Mouse (Mus musculus) NIH3T3 (cell line): ENCODE data around the gene Rnf214.

Experiments used
- DNase-seq: peaks from one replicate; pipeline ENCODE4 v3.0.0-alpha.2; 2012; ENCODE audit warnings: low read depth

The Rnf214 gene

DNA sequence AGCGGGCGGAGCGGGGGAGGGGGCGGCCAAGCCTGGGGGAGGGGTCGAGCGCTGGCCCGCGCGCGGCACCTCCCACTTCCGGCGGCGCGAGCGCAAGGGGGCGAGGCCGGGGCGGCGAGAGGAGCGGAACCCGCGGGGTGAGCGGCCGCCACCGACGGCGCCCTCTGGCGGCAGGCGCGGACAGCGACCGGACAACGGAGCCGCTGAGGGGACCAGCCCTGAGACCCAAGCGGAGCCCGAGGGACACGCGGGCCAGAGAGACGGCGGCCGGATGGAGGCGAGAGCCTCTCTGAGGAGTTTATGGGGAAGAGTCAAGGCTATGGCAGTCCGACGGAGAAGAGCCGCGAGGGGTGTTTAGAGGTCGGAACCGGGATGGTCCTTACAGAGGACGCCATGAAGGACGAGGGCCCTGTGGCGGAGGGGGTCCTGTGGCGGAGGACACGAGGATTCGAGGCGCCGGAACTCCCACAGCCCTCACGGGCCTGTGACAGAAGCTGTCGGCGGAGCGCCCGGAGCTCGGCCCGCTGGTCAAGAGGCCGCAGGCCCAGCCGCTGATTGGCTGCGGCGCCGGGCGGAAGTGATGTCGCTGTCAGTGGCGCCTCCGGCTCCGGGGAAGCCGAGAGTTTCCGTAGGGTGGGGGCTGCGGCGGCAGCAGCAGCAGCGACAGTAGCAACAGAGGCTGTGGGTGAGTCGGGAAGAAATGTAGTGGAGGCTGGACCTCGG is at the start of gene Rnf214, which contains the start of gene Pcsk7:
Gene Rnf214, minus strand, starts transcription at position 557 of the 723 bp plus-strand sequence.
Gene Pcsk7, plus strand, starts transcription at position 143 of the 723 bp plus-strand sequence.
- peak; percentile 91 for DNase-seq

DNA sequence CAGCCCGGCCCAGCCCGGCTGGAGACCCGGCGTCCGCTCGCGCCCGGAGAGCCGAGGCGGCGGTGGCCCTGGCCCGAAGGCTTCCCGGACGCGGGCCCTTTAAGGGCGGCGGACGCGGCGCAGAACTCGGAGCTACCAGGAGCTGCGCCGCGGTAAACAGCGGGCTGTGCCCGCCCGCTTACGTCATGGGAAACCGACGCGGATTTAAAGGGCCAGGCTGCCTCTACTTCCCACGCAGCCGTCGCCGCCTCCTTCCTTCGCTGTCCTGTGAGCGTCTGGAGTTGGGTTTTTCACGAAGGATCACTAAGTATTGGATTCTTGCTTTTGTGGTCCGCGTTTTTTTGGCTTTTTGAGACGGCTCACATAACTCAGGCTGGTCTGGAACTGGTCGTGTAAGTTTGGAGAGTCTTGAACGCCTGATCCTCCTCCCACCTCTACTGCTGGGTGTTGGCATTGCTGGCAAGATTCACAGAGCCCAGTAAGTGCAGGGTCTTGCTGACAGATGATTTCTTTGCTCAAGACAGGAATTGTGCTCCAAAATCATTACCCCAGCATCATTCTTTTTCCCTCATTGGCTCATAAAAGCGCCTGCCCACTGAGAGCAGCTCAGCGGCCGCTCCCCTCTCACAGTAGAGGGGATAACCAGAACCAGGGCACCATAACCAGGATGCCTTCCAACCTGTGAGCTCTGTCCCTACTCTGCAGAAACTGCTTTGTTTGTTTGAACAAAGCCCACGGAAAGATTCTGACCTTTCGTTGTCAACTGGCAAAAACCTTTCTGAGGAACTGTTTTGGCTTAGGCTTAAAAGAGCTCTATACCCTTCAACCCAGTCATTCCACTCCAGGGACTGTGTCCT is 48.6 kb upstream of the Rnf214 start, which contains the start of gene Sidt2:
Gene Sidt2, minus strand, starts transcription at position 152 of the 857 bp plus-strand sequence.
- DNase-seq = peak; percentile 93

DNA sequence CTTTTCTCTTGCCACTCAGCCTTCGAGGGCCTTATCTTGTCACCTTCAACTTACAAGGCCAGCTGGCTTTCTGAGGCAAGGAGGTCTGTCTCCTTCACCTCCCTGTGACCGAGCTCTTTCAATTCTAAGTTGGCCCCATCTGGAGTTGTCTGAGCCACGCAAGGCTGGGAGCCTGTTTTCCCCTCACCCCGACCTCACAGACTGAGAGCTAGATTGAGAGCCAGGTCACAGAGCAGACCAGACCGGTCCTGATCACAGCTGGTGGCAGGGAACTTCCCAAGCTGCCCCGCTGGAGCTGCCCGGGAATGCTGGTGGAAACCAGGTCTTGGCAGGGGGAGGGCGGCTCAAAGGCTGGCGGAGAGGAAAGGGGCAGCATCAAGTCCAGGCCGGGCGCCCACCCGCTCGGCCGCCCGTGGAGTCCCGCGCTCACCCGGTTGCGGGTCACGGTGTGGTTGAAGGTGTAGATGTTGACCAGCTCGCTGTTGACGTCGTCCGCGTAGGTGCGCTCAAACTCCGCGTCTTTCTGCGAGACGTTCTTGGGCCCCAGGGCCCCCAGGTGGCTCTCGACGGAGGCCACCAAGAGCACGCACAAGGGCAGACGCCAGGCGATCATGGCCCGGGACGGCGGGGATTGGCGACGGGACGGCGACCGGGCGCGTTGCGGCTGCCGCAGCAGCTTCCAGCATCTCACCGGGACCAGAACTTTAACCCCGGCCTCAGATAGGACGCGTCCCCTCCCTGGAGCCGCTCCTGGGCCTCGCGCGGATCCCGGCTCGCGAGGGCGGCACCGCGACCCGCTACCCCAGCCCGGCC is 47.8 kb upstream of the Rnf214 start:
- DNase-seq = peak; percentile 49

DNA sequence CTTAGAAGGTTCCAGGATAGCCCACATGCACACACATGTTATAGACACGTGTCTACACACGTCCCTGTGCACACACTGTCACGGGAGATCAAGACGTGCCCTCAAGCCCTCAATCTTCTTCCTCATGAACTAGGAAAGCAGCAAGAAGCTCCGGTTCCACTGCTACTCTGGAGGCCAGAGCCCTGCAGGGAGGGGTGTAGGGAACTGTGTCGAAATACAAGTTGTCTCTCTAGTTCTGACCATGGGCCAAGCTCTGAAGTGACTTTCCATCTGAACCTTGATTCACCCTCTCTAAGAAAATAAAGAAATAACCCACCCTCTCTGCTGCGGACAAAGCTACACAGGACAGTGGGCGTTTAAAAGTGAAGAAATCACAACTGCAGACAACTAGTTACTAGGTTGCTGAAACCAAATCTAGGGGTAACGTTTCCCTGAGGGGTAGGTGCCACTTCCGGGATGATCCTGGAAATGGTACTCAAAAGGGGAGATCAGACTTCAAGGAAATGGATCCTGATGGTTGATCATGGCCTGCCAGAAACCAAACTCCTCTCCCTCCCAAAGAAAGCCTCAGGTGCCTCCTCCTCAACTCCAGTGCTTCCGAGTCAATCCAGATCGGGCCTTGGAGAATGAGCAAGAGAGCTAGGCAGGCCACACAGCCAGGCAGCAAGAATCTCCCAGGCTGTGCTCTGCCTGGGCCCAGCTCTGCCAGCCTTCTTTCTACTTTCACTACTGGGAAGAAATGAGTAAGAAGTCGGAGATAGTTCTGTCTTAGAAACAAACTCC is 47.0 kb upstream of the Rnf214 start:
- DNase-seq = peak; percentile 48

DNA sequence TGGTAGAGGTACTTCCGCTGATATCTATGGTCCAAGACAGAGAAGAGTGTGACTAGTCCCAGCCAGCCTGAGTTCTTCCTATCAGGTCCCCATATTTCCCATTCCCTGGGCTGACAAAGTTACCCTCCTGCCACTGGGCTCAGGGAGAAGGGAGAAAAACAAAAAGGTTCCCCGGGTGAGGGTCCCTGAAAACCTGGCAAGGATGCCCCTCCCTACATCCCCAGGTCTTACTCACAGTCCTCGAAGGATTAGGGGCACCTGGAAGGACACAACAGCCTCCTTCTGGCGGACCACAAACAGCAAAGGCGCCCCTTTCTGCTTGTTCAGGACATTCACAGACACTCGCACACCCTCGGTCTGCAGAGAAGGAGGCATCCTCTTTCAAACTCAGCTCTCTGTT is 46.2 kb upstream of the Rnf214 start:
- no peak for DNase-seq

DNA sequence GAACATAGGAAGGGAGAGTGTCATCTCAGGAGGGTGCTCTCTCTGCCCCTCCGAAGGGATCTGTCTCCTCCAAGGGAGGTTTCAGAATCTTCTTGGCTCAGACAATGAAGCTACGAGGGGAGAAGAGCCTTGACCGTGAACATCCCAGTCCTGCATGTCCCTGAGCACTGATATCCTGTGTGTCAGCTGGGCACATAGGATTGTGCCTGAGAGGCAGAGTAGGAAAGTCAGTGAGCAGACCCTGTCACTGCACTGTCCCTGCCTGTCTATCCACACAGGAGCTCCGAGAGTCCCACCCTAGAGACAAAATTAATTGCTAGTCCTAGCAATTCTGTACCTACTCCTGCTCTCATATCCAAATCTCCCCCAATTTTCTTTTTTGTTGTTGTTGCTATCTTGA is 45.3 kb upstream of the Rnf214 start:
- no peak for DNase-seq

DNA sequence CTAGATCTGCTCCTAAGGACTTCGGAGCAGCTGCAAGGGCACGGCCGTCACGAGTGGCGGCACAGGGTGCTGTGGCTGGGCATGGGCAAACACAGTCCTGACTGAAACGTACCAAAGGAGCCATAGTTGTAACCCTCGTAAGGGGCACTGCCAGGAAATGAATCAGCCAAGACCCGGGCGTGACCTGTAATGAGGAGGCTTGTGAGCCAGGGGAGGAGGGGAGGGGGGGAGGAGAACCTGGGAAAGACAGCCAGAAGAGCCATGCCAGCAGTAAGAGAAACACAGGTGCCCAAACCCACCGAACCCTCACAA is 40.1 kb upstream of the Rnf214 start:
- DNase-seq = no peak

DNA sequence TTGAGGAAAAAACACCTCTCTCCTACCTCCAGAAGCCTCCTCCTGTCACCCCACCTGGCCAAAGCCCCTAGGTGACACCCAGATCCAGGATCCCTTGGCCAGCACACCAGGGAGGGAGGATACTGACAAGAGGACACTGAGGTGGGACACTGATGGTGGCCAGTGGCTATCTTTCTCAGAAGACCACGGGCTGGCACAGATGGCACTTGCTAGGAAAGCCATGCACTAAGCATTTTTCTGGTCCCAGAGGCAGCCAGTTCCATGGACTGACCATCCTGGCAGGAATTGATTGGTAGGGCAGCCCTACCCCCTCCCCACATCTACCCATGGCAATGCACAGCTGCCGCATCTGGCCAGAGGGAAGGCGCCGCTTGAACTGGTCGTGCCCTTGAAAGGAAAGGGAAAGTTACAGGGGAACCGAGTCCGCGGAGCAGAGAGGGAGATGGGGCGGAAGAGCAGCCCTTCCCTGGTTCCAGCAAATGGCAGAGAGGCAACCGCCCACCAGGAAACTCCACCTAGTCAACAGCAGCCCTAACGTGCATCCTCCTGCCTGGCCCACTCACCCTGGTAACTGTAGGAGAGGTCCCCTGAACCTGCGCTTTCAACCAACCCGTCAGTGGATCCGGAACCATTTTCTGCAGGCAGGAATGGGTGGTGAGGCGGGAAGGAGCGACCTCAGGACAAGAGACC is 39.6 kb upstream of the Rnf214 start:
- DNase-seq = no peak

DNA sequence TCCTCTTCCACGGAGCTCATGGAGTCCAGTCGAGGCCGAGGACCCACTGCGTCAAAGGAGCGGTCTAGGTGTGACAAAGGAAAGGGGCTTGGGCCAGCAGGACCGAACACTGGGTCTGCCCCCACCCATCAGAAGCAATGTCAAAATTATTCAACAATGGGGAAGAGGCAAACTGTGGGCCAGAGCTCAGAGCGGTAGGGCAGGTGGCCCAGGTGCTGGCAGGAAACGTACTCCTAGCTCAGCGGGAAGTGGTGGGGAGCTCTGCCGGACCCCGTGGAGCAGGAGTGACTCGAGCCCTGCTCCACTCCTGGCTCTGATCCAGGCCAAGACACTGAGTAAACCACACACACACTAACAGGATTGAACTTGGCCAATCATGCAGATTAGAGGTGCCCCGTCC is 39.0 kb upstream of the Rnf214 start:
- no peak for DNase-seq

DNA sequence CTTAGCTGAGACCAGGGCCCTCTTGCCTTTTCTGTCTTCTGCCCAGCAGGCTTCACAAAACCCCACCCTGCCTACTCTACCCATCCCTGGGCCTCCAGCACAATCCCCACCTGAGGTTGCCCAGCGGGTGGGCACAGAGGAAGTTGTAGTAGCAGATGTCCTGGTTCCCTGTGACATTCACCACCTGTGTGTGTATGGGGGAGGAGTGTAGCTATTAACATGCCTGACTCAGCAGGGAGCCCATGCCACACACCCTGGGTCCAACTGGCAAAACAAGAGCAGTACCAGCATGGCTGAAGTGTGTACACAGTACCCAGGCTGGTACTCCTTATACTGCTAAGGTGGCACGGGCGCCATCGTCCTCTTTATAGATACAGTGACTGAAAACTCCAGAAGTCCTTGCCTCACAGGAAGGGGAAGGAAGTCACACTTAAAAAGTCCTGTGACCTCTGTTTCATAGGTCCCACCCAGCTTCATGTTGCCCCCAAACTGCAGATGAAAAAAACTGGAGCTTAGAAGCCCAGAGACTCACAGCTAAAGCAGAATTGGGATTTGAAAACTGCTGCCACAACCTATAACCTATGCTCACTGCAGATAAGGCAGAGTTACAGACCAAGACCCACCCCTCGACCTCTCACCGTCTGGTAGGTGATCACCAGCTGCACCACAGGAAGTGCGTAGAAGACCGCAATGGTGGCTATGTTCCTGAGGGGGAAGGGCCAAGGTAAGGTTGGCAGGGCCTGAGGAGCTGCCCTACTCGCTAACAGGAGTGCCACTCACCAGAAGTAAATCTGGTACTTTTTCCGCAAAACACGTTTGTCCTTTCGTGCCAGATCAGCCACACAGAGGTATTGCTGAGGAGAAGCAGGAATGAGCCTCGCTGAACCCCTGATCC is 38.0 kb upstream of the Rnf214 start:
- no peak for DNase-seq

DNA sequence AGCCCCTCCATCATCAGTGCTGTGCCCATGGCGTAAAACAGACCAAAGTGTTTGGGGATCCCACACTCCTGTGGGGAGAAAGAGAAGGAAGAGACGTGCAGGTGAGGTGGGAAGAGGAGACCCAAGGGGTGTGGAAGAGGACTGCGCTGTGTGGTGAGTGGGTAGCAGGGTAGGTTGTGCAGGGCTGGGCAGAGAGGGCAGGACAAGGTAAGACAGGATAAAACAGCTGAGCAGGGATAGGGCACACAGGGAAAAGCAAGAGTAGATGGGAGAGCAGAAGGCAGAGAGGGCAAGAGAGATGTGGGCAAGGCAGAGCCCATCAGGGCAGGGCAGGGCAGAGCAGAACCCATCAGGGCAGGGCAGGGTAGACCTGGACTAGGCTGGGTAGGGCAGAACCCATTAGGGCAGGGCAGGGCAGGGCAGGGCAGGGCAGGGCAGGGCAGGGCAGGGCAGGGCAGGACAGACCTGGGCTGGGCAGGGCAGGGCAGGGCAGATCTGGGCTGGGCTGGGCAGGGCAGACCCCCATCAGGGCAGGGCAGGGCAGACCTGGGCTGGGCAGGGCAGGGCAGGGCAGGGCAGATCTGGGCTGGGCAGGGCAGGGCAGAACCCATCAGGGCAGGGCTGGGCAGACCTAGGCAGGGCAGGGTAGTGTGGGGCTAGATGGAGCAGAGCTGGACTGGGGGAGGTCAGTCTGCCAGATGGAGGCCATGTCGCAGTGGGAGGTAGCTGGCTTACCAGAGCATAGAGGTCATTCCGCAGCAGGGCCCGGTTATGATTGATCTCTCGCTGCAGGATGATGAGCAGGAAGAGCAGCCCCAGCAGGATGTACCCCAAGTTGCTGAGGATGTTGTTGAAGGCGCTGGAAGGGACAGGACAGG is 37.2 kb upstream of the Rnf214 start:
- DNase-seq = no peak

DNA sequence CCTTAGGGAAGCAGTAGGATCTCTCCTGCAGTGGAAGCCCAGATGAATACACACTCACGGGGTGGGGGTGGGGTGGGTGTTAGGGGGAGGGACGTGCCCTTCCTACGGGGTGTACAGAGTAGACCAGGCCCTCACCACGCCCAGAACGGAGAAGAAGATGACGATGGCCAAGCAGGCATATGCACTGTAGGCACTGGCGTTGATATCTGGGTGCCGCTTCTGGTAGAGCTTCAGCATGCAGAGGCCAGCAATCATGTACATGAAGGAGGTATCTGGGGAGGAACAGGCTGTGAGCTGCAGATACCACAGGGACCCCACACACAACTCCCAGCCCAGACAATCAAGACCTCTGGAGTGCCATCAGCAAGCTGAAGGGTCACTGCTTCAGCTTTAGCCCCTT is 36.2 kb upstream of the Rnf214 start:
- DNase-seq = no peak

DNA sequence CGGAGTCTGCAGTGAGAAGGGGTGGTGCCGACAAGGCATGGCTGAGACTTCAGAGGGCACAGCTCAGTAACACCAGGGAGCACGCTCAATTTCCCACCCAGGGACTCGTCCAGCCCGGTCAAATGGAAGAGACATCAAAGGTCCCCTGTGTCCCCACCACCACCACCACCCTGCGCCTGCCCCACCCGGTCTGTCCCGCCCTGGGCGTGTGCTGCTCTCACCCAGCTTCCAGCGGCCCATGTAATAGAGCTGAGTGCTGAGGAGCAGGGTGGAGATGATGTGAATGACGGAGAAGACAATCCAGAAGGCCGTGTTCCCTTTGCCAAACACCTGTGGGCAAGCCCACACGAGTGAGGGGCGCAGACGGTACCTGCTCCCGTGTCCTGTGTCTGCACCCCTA is 35.8 kb upstream of the Rnf214 start:
- DNase-seq = no peak

DNA sequence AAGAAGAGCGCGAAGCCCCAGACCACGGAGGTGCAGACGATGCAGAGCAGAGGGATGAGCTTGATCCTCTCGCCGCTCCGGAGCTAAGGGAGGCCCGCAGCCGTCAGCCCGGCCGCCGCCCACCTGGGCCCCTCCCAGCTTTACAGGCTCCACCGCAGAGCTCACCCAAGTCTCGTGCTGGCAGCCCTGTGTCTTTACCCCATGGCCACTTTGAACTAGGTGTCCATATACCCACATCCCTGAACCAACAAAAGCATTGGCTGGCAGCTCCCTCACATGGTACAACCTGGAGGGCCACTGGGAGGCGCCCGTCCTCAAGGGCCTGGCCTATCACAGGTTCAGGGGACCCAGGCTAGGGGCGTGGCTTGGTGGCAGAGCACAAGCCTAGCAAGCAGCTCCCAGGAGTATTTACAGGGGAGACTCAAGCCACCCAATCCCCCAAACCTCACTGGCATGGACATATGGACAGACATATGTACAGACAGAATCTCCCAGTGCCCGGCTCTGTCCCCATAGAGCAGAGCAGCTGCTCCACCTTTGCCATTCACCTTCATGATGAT is 34.7 kb upstream of the Rnf214 start:
- no peak for DNase-seq

DNA sequence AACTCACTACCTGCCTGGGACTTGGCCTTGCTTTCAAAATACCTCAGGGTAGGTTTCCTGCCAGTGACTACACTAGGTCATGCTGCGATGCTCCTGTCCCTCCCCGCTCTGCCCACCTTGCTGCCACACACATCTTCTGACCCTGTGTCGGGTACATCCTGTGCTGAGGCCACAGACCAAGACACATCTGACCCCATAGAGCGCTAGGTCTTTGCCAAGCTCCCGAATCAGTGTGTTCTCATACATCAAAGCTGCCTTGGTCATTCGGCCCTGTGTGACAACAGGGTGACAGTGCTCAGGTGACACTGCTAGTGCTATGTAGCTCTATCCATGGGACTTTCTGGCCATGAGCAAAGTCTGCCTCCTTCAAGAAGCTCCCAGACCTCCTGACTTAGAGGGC is 33.1 kb upstream of the Rnf214 start:
- no peak for DNase-seq

DNA sequence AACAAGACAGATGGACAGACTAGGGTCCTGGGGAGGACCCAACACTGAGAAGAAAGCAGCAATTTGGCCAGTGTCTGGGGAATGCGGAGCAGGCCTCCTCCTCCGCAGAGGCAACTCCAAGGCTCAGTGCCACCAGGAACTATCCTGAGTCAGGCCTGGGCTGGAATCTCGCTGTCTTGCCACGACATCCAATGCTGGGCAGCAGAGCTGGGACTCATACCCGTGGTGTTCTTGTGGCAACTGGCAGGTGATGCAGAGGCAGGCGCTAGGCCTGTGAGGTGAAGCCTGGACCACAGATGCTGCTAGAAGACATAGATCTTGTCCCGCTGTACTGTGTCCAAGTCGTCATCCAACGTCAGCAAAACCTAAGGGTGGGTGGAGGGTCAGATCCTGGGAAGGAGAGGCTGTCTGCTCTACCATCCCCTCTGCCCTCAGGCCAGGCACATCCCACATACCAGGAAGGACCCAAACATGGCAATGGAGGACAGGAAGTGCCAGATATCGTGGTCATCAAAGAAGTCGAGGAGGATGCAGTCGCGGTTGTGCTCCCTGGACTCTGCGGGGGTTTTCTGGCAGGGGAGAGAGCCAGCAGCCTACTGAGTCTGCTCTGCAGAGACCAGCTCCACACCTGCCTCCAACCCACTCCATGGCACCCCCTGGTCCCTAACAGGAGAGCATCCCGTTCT is 32.4 kb upstream of the Rnf214 start:
- no peak for DNase-seq

DNA sequence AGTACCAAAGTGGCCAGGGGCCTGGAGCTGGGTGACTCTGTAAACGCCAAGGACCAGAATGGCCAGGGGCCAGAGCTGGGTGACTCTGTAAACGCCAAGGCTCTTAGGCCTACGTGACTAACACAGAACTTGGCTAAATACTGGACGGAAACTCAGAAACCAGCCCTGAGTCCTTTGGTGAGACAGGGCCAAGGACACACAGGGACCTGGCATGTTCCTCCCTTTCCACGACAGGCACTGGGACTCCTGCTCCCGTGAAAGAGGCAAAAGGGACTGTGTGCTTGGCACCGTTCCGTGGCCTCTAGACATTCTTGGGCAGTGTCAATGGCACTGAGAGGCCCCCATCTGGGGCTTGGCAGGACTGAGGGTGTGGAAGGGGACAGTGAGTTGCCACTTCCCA is 31.4 kb upstream of the Rnf214 start:
- no peak for DNase-seq

DNA sequence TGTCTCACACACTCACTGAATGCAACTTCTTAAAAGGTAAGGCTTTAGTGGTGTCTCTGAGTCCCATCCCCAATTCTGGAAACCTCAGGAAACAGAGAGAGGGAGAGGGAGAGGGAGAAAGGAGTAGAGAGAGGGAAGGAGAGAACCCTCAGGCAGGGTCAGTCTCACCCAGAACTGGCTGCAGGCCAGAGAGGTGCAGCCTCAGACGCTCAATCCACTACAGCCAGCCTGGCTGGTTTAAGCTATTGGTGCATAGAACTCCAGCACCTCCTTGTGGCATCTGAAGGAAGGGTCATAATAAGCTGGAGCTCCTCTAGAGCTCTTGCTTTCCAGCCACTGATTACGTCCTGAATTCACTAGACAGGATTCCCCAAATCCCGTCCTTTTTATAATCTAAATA is 30.2 kb upstream of the Rnf214 start:
- DNase-seq = peak; percentile 87
